Mouse (Mus musculus): ENCODE measurements around the gene Cacna1e.
A peak's percentile ranks its signal among the peaks of the same experiment; 100 is the strongest.

Cacna1e gene

GRCm38 (mm10) chr1:154884275-154885206 is at the start of gene Cacna1e:
Gene Cacna1e, minus strand, starts transcription at chr1:154884501.
- no peak for DNase-seq (ENCODE audit: low read depth, low spot score)

DNA sequence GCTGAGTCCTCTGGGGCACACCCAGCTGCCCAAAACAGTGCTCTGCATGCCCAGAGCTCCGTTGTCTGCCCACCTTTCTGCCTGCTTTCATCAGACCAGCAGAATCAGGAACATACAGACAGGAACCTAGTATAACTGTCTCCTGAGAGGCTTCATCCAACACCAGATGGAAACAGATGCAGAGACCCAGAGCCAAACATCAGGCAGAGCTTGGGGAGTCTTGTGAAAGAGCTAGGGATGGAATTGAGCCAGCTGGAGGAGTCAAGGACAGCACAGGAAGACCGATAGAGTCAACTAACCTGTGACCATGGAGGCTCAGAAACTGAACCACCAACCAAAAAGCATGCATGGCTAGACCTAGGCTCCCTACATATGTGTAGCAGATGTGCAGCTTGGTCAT is 34.1 kb upstream of the Cacna1e start:
- no peak for DNase-seq (ENCODE audit: low read depth, low spot score)

DNA sequence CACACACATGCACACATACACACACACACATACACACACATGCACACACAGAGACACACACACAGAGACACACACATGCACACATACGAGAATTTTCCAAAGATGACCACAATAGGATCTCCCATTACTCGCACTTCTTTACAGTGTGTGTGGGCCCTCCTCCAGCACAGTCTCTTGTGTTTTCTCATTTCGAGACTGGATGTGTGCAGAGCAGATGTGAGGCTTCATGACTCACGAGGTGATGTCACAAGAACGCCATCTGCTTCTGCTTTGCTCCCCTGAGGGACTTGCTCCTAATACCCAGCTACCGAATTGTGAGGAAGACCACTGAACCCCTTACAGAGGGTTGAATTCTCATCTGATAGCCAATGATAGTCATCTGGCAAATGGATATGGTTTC is 33.1 kb upstream of the Cacna1e start:
- DNase-seq (ENCODE audit: low read depth, low spot score): no peak

DNA sequence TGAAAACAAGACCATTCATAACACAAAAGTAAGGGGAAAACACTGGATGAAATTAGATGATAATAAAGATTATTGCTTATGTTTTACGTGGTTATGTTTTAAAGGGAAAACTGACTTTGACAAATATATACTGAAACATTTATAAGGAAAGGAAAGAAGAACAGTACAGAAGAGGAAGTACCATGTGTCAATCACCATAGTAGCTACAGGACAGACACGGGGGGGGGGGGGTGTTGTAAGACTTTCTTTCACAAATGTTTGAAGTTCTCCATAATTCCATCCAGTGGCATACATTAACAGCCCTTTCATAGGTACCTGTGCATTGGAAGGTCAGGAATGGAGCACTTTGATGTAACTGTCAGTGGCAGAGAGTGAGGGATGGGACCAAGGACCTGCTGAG is 25.3 kb upstream of the Cacna1e start:
- DNase-seq (ENCODE audit: low read depth, low spot score): no peak

GRCm38 (mm10) chr1:154897390-154897789 is 13.1 kb upstream of the Cacna1e start:
- DNase-seq (ENCODE audit: low read depth, low spot score): no peak

DNA sequence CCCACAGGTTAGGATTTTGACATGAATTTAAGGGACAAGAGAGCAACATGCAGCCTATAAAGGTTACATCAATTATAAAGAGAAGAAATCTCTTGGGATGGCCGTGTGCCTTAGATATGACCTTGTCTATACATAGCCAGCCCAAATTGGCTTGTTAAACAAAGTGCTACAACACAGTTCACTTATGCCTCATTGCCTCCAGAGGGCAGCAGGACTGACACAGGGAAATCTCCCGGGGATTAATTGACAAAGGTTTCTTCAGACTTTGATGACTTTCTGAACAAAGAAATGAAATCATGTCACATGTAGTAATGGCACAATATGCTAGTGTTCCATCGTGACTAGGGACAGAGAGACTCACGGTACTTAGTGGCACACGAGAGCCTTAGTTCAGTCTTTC is 5.9 kb upstream of the Cacna1e start:
- DNase-seq (ENCODE audit: low read depth, low spot score): no peak

DNA sequence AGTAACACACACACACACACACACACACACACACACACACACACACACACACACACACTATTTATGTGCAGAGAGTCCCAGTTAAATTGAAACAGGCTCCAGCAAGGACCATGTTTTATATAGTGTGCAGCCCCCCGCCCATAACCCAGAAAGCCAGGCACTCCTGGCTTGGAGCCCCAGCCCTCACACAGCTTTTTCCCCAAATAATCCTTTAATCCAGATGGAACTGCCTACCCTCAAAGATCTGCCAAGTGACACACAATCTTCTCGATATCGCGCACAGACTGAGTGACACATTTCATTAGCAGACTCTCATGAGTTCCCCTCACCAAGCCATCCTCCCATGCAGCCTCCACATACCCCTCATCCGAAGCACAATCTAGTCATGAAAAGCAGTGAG is 4.2 kb upstream of the Cacna1e start:
- DNase-seq (ENCODE audit: low read depth, low spot score): no peak

- no peak for DNase-seq (ENCODE audit: low read depth, low spot score)
These were observed 3.7 kb upstream of the Cacna1e start for GRCm38 (mm10) chr1:154888018-154888417.

- DNase-seq (ENCODE audit: low read depth, low spot score): no peak
These were observed 3.2 kb upstream of the Cacna1e start for GRCm38 (mm10) chr1:154887546-154887945.

DNA sequence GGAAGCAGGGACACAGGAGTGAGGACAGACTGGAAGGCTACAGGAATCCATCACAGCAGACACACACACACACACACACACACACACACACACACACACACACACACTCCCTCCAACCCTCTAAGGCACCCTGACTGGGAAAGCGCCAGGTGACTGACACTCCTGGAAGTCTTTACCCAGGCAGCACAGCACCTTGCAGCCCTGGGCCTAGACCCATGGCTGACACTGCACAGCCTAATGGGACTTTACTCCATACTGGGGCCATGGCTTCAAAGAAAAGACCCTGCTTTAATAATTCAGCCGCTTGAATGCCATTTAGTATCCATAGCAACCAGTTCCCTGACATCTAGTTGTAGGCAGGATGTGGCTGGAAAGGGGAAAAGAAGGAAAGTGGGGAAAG is 2.3 kb upstream of the Cacna1e start:
- DNase-seq (ENCODE audit: low read depth, low spot score): no peak

DNA sequence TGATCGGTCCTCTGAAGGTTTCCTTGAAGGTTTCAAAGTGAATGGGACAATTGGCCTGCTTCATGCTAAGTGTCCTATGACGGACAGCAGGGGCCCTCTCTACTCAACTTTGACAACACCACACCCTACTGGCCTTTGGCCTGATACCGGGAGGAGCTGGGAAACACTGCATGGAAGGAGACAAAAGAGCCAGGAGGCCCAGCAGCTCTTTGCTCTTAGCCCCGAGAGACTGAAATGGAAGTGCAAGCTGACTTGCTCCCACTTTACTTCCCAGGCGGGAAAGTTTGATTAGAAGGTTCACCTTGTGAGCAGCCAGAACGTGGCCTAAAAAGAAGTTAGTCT is 877 bp upstream of the Cacna1e start:
- no peak for DNase-seq (ENCODE audit: low read depth, low spot score)

GRCm38 (mm10) chr1:154883596-154884191 is 607 bp downstream of the Cacna1e start:
- no peak for DNase-seq (ENCODE audit: low read depth, low spot score)

GRCm38 (mm10) chr1:154865981-154866380 is 18.3 kb downstream of the Cacna1e start:
- no peak for DNase-seq (ENCODE audit: low read depth, low spot score)

DNA sequence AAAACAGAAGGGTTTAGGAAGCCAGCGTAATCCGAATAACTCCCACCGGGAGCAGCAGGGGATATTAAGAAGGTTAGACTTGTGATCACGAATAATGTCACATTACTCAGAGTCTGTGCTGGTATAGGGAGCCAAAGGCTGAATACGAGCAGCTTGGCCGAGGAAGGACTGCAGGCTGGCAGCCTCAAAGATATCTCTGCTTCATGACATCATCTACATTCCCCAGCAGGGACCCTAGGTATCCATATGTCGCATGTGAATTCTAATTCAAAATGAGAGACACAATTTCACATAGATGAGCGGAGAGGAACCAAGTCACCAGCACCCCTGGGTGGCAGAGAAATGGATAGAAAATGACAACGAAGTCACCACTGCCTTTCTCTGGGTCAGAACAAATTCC is 22.9 kb downstream of the Cacna1e start:
- no peak for DNase-seq (ENCODE audit: low read depth, low spot score)

GRCm38 (mm10) chr1:154854564-154854963 is 29.7 kb downstream of the Cacna1e start:
- peak; percentile 7 for DNase-seq (ENCODE audit: low read depth, low spot score)

DNA sequence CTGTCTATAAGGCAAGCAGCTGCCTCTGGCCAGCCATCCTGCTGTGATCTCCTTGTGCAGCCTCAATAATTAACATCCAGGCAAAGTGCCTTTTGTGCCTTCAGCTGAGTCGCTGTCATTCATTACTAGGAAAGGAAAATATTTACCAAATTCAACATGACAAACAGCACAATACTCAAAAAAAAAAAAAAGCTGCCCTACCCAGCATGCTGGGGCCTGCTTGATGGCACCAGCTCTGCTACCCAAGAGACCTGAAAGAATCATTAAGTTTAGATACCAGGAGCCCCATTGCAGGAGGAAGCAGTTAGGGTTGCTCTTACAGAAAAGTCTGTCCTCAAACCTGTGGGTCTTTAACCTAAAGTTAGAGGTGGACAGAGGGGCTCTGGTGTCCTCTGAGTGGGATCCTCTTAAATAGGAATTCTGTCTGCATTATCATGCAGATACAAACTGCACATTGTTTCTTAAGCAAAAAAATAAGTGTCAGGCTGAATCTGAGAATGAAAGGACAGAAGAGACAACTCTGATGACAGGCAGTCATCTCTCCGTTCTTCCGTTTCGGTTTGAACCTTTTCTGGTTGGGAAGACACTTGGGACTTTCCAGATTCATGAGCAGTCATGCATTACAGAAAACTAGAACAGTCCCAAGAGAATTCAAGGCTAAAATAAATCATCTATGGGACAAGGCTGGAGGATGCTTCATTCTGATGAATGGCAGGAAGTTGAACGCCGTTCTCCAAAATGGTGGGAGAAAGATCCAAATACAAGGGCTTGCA is 33.6 kb downstream of the Cacna1e start:
- no peak for DNase-seq (ENCODE audit: low read depth, low spot score)

GRCm38 (mm10) chr1:154848683-154849579 is 35.4 kb downstream of the Cacna1e start:
- DNase-seq (ENCODE audit: low read depth, low spot score): no peak

GRCm38 (mm10) chr1:154846900-154847299 is 37.4 kb downstream of the Cacna1e start:
- no peak for DNase-seq (ENCODE audit: low read depth, low spot score)

DNA sequence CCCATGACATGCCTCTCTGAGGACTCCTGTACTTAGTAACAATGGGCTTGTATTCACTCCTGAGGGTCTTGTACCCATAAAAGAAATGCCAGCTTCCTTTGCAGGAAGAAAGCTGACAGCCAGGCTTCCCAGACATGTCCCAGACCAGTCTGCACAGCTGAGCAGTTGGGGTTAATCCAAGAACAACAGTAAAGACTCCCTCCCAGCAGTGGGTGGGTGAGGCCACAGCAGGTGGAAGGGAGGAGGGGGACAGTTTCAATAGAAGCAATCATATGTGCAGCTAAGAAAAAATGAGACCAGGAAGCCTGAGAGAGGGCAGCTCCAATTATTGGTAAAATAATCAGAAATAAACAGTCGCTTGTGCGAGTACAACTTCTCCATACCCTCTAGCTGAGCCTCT is 40.9 kb downstream of the Cacna1e start:
- DNase-seq (ENCODE audit: low read depth, low spot score): no peak

DNA sequence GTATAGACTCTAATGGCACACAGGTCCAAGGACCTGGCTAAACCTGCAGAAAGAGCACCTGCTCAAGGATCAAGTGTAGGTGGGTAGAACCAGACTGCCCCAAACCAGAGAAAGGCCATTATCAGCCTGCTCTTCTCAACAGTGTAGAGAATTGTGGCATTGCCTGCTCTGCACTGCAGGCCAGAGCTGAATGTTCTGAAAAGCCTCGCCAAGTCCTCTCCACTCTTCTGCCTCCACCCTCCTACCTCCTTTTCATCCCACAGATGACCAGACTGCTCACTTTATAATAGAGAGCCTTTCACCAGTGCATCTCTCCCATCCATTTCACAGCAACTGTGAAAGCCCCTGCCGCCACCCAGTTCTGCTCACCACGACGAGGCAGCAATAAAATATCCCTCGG is 42.0 kb downstream of the Cacna1e start:
- no peak for DNase-seq (ENCODE audit: low read depth, low spot score)

DNA sequence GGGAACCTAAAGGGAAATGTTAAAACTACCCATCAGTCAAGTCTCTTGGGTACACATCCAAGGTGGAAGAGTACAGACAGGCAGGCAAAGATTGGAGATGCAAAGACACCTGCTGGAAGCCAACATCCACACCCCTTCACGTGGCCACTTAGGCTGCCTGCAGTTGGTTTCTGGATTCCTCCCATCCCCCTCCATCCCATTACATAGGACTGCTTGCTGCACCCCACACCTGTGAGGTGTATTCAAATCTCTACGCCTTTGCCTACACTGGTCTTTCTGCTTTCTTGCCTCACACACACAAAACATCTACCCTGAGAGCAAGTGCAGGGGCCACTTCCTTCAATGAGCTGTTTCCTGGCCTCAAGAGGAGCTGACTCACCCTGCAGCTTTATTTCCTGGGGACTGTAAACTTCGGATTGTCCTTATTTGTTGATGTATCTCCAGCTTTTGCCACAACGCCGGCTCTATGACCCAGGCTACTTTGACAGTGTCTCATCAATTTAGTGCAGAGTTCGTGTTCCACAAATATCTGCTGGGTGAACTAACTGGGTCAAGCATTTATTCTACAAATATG is 43.2 kb downstream of the Cacna1e start:
- DNase-seq (ENCODE audit: low read depth, low spot score): no peak
